Mouse (Mus musculus): Measurements from ENCODE around the gene Maats1. TPM values are rescaled to one million over a fixed set of nuclear protein-coding genes. Genes with fewer than 3 reads are reported as not detected.

Gene Maats1
- polyA plus RNA-seq, 1 experiment: 0.16 TPM

GRCm38 (mm10) chr16:38271601-38272000 lies 70.3 kb downstream of the Maats1 start:
- 35% methylated on average over 3 of the region's 3 CpGs for WGBS
- Histone ChIP-seq H3K27ac (ENCODE audit: insufficient read depth, low read depth, low read length) (no peak overlapping the region), H3K27me3 (ENCODE audit: control insufficient read depth, insufficient read depth, low read length) (no peaks in the 10 kb centered on the region), H3K36me3 (ENCODE audit: control insufficient read depth, insufficient read depth, low read length) (peaks cover 3% of the 10 kb centered on the region; the same call in 1 of the 2 replicates), H3K4me1 (ENCODE audit: control insufficient read depth, insufficient read depth, insufficient read length, low read length) (peaks cover 13% of the 10 kb centered on the region; the same call in 1 of the 2 replicates), H3K4me3 (ENCODE audit: low read depth, low read length) (no peak overlapping the region)
- TF ChIP-seq CTCF (IDR thresholded peaks at IDR 0.05; ENCODE audit: extremely low read depth, insufficient read length, insufficient replicate concordance, low read depth, low read length) (no peak), POLR2A (IDR thresholded peaks at IDR 0.05; ENCODE audit: low read depth, low read length) (no peak)

DNA sequence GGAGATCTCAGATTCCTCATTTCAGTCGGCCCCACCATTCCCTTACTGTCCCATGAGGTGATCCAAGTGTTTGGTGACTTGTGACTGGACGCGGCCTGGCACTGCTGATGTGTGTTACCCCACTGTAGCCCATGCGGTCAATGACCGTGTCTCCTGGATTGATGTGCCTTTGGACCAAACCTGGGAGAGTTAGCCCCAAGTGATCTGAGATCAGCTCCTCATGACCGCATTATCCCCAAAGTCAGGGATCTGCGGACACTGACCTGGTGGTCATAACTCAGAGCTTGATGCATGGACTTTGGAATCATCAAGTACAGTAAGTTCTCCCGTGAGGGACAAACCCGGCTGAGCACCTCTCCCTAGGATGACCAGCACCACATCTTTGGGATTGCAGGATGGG lies 86.0 kb downstream of the Maats1 start:
- Histone ChIP-seq H3K4me3 (ENCODE audit: low read depth, low read length) (no peak overlapping the region), H3K27me3 (ENCODE audit: control insufficient read depth, insufficient read depth, low read length) (no peaks in the 10 kb centered on the region), H3K27ac (ENCODE audit: insufficient read depth, low read depth, low read length) (no peak overlapping the region), H3K36me3 (ENCODE audit: control insufficient read depth, insufficient read depth, low read length) (peaks cover 55% of the 10 kb centered on the region), H3K4me1 (ENCODE audit: control insufficient read depth, insufficient read depth, insufficient read length, low read length) (no peaks in the 10 kb centered on the region)
- WGBS: 82% methylated on average over 9 of the region's 9 CpGs
- TF ChIP-seq CTCF (IDR thresholded peaks at IDR 0.05; ENCODE audit: extremely low read depth, insufficient read length, insufficient replicate concordance, low read depth, low read length) (no peak), POLR2A (IDR thresholded peaks at IDR 0.05; ENCODE audit: low read depth, low read length) (no peak)

- 90% methylated on average over 4 of the region's 4 CpGs for WGBS
- no peaks in the 10 kb centered on the region for H3K4me1 ChIP-seq (ENCODE audit: control insufficient read depth, insufficient read depth, insufficient read length, low read length)
- TF ChIP-seq CTCF (IDR thresholded peaks at IDR 0.05; ENCODE audit: extremely low read depth, insufficient read length, insufficient replicate concordance, low read depth, low read length) (no peak), POLR2A (IDR thresholded peaks at IDR 0.05; ENCODE audit: low read depth, low read length) (no peak)
- peaks cover 53% of the 10 kb centered on the region for H3K36me3 ChIP-seq (ENCODE audit: control insufficient read depth, insufficient read depth, low read length)
- H3K4me3 ChIP-seq (ENCODE audit: low read depth, low read length): no peak overlapping the region
- H3K27ac ChIP-seq (ENCODE audit: insufficient read depth, low read depth, low read length): no peak overlapping the region
- no peaks in the 10 kb centered on the region for H3K27me3 ChIP-seq (ENCODE audit: control insufficient read depth, insufficient read depth, low read length)
These were observed 86.8 kb downstream of the Maats1 start for GRCm38 (mm10) chr16:38255107-38255506.

GRCm38 (mm10) chr16:38254001-38254400 lies 87.9 kb downstream of the Maats1 start:
- H3K36me3 ChIP-seq (ENCODE audit: control insufficient read depth, insufficient read depth, low read length): peaks cover 53% of the 10 kb centered on the region
- H3K4me1 ChIP-seq (ENCODE audit: control insufficient read depth, insufficient read depth, insufficient read length, low read length): no peaks in the 10 kb centered on the region
- WGBS: 87% methylated on average over 14 of the region's 14 CpGs
- no peak overlapping the region for H3K27ac ChIP-seq (ENCODE audit: insufficient read depth, low read depth, low read length)
- H3K4me3 ChIP-seq (ENCODE audit: low read depth, low read length): no peak overlapping the region
- TF ChIP-seq CTCF (IDR thresholded peaks at IDR 0.05; ENCODE audit: extremely low read depth, insufficient read length, insufficient replicate concordance, low read depth, low read length): no peak
- no peak for TF ChIP-seq POLR2A (IDR thresholded peaks at IDR 0.05; ENCODE audit: low read depth, low read length)
- H3K27me3 ChIP-seq (ENCODE audit: control insufficient read depth, insufficient read depth, low read length): no peaks in the 10 kb centered on the region

DNA sequence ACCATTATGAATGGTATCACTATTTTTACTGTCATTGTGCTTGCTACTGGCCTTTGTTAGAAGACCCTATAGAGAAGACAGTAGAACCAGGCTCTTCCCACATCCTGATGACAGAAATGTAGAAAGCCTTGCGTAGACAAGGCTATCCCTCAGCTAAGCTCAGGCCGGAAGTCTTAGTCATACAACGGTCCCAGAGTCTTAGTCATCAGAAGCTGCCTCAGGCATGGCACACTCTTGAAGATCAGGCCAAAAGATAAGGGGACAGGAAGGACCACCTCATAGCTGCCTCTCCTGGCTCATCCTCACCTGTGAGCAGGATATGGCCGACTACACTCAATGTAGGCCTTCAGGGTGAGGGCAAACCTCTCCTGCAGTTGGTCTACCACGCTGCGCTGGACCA lies 91.5 kb downstream of the Maats1 start:
- WGBS: 90% methylated on average over 6 of the region's 6 CpGs
- TF ChIP-seq POLR2A (IDR thresholded peaks at IDR 0.05; ENCODE audit: low read depth, low read length) (no peak), CTCF (IDR thresholded peaks at IDR 0.05; ENCODE audit: extremely low read depth, insufficient read length, insufficient replicate concordance, low read depth, low read length) (no peak)
- H3K4me3 ChIP-seq (ENCODE audit: low read depth, low read length): no peak overlapping the region
- peaks cover 44% of the 10 kb centered on the region for H3K36me3 ChIP-seq (ENCODE audit: control insufficient read depth, insufficient read depth, low read length)
- no peaks in the 10 kb centered on the region for H3K27me3 ChIP-seq (ENCODE audit: control insufficient read depth, insufficient read depth, low read length)
- H3K4me1 ChIP-seq (ENCODE audit: control insufficient read depth, insufficient read depth, insufficient read length, low read length): no peaks in the 10 kb centered on the region
- no peak overlapping the region for H3K27ac ChIP-seq (ENCODE audit: insufficient read depth, low read depth, low read length)

GRCm38 (mm10) chr16:38248331-38248961 lies 93.5 kb downstream of the Maats1 start:
- H3K4me3 ChIP-seq (ENCODE audit: low read depth, low read length): no peak overlapping the region
- no peaks in the 10 kb centered on the region for H3K4me1 ChIP-seq (ENCODE audit: control insufficient read depth, insufficient read depth, insufficient read length, low read length)
- H3K27me3 ChIP-seq (ENCODE audit: control insufficient read depth, insufficient read depth, low read length): no peaks in the 10 kb centered on the region
- H3K27ac ChIP-seq (ENCODE audit: insufficient read depth, low read depth, low read length): no peak overlapping the region
- 49% methylated on average over 13 of the region's 13 CpGs for WGBS
- no peak for TF ChIP-seq POLR2A (IDR thresholded peaks at IDR 0.05; ENCODE audit: low read depth, low read length)
- no peak for TF ChIP-seq CTCF (IDR thresholded peaks at IDR 0.05; ENCODE audit: extremely low read depth, insufficient read length, insufficient replicate concordance, low read depth, low read length)
- H3K36me3 ChIP-seq (ENCODE audit: control insufficient read depth, insufficient read depth, low read length): peaks cover 31% of the 10 kb centered on the region

Other genes with a start within 250 kb of the Maats1 start
- 25.5 and 72.6 TPM in 2 replicates for gene Nr1i2, start 47.3 kb downstream of the Maats1 start, polyA plus RNA-seq (2012; rRNA removed)
- gene Cox17, start 4.8 kb upstream of the Maats1 start, polyA plus RNA-seq (2012; rRNA removed): 31.6 and 76.2 TPM in 2 replicates
- not detected in 2 replicates for gene Gm21987, start 4.9 kb upstream of the Maats1 start, polyA plus RNA-seq (2012; rRNA removed)
- 6.5 and 7.7 TPM in 2 replicates for gene Popdc2, start 20.1 kb upstream of the Maats1 start, polyA plus RNA-seq (2012; rRNA removed)
- 0.67 and 0.86 TPM in 2 replicates for gene Pla1a, start 91.0 kb upstream of the Maats1 start, polyA plus RNA-seq (2012; rRNA removed)
- gene Adprh, start 110.6 kb upstream of the Maats1 start, polyA plus RNA-seq (2012; rRNA removed): 11.8 and 20.2 TPM in 2 replicates
- 0.23 and 0.33 TPM in 2 replicates for gene Cd80, start 113.4 kb upstream of the Maats1 start, polyA plus RNA-seq (2012; rRNA removed)
- gene Timmdc1, start 180.5 kb upstream of the Maats1 start, polyA plus RNA-seq (2012; rRNA removed): 14.0 and 24.4 TPM in 2 replicates
- 2.7 and 6.5 TPM in 2 replicates for gene Poglut1, start 208.1 kb upstream of the Maats1 start, polyA plus RNA-seq (2012; rRNA removed)
- gene Tmem39a, start 216.6 kb upstream of the Maats1 start, polyA plus RNA-seq (2012; rRNA removed): 20.5 and 29.2 TPM in 2 replicates